Mouse (Mus musculus): ENCODE measurements at regions not wholly inside any gene's neighbourhood (a gene's known extent, or its start where the extent isn't known, plus 50 kb on each side); places are given as distances from the start of the nearest gene placed in this dataset.

- DNase-seq (ENCODE audit: low spot score), result no peak
Measured at GRCm38 (mm10) chr5:50126177-50126576, 67.4 kb upstream of the Adgra3 start.

DNA sequence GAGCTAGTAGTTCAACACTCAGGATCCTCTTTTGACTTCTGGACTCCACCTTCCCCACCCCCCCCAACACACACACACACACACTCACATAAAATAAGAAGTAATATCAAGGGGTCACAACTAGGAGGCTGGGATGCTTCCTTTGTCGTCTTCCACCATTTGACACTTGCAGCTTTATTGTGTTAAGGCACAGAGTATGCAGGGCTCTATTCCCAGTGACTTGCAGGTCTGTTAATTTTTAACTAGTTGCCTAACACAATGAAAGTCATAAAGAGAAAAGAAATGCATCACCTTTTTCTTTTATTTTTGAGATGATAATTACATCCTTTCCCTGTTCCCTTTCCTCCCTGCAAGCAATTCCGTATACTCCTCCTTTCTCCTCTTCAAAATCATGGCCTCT is 66.9 kb upstream of the Adgra3 start:
- DNase-seq (ENCODE audit: low spot score), result no peak

DNA sequence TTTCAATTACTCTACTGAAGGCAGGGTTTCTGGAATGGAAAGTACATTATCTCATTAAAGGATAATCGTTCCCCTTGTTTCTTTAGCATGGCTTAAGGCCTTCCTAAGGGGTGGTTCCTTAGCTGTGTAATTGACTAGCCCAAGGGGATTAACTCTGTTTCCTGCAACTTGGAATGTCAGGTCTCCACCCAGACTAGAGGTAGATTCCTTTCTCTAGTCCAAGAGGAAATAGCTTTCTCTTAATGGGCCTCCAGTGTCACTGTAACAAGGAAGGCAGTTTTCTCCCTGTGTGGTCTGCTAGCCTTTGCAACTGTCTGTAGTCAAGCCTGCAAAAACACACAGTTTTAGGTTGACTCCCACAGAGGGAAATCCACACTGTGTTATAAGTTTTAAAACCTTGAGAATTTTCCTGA is 64.0 kb upstream of the Adgra3 start:
- peak; percentile 21 for DNase-seq (ENCODE audit: low spot score)

DNA sequence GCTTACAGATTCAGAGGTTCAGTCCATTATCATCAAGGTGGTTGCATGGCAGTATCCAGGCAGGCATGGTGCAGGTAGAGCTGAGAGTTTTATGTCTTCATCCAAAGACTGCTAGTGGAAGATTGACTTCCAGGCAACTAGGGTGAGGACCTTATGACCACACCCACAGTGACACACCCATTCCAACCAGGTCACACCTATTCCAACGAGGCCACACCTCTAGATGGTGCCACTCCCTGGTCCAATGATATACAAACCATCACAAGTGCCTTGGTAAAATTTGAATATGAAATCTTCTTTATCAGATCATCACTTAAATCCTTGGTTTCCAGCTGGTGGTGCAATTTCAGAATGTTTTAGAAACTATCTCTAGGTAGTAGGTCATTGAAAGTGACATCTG is 61.1 kb upstream of the Adgra3 start:
- no peak for DNase-seq (ENCODE audit: low spot score)

All from embryo, embryonic 10 days (tissue).